Mouse (Mus musculus) adrenal gland, postnatal 25 days (tissue): ENCODE results near the gene Lamc2. TPM values are rescaled to one million over a fixed set of nuclear protein-coding genes. Genes with fewer than 3 reads are reported as not detected.
A peak's percentile ranks its signal among the peaks of the same experiment; 100 is the strongest.

Source experiments
- DNase-seq: peaks from one replicate; pipeline ENCODE4 v3.0.0; 2021; ENCODE audit warnings: mixed read lengths
- total RNA-seq: library from RNA; stranded (reverse); gene quantifications from 2 replicates; pipeline ENCODE4 v1.2.3, GENCODE M21; 2021

Lamc2 gene
- total RNA-seq, 1 experiment from 2014 or later, result 0.27 TPM

DNA sequence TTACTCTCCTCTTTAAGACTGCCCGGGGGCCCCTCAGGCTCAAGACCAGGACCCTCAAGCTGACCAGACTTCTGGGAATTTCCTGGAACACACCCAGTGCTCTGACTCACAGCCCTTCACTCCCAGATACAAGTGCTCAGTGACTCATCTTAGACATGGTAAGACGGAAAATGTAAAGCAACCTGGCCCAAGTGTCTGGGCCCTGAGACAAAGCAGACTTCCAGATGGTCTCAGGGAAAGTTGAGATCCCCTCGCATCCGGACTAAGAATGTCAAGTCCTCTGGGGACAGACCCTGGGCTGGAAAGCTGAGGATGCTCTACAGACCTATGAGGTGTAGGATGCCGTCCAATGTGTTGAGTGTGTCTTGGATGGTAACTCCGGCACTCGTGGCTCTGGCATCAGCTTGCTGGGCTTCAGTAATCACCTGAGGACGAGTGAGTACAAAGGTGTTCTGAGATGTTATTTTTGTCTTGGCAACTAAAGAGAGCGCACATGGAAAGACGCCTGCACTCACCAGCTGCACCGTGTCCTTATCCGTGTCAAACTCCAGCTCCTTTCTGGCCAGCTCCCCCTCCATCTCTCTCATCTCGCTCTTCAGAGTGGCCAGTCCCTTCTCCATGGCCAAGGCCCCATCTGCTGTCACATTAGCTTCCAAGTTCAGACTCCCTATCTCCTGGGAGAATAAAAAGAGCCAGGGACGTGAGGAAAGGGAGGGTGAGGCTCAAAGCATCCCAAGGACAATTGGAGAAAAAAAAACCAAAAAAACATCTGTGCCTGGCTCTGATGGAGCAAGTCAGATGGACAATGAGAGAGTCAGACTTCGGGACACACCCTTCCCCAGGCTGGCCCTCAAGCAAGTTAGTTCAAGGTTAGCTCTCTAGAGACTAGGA, 59.5 kb downstream of the Lamc2 start:
- DNase-seq, result no peak

DNA sequence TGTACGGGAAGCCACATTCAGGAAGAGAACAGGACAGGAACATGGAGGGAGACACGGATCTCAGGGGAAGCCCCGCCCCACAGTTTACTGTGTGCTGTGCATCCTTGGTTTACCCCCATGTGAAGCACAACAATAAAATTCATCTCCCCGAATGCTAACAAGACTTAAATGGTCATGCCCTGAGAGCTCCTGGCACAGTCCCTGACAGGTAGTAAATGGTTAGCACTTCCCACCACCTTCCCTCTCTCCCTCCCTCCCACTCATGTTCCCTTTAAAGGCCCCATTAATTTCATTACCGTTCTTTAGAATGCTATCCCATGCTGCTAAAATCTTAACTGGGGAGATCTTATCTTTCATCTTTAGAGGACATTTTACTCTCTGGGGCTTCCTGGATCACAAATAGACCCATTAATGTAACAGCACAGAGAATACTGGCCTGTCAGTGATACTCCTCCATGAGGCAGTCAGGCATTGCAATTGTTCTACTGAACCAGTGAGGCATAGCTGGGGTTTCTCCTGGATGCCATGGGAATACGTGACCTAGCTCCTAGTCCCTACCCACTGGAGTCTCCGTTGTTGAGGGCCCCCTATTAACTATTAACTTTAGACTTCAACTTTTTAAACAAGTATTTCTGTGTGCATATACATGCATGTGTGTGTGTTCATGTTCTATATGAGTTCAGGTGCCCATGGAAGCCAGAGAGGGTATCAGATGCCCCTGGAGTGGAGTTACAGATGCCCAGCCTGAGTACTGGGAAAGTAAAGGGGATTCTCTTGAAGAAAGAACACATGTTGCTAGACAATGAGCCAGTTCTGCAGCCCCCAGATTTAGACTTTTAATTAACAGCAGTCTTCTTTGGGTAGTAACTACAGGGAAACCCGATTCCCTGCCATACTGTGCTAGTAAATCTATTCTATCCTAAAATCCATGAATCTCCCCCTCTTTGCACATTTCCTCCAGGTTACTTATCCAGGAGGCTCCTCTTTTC, 60.7 kb downstream of the Lamc2 start:
- DNase-seq, result no peak

DNA sequence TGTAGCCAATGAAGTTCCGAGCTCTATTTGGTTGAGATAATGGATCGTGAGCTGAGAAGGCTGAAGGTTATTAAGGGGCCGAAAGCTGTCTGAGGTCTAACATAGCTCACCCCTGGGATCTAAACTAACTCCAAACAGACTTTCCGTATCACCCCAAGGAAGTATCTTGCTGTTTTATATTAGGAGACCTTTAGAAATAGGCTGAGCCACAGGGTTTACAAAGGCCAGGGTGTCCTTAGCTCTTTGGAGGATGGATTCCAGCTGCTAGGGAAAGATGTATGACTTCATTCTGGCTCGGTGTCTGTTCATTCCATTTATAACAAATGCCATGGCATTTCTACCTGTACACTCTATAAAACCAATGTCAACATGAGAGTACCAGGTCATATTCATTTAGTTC, 61.7 kb downstream of the Lamc2 start:
- no peak for DNase-seq

DNA sequence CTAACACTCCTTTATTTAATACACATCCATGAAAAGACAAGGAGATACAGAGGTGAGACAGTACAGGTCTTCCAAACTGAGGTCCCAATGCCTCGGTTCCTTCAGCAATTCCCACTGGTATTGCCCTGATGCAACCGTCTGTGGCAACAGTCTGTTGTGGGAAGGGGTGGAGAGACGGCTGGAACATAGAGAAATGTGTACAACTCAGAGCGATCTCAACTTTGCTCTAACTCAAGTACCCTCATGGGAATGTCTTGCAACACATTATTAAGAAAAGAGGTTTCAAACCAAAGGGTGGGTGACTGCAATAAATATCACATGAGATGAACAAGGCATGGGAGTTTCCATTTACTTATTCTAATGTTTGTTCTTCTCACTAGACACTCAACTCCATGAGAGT, 63.5 kb downstream of the Lamc2 start:
- DNase-seq, result peak; percentile 27

DNA sequence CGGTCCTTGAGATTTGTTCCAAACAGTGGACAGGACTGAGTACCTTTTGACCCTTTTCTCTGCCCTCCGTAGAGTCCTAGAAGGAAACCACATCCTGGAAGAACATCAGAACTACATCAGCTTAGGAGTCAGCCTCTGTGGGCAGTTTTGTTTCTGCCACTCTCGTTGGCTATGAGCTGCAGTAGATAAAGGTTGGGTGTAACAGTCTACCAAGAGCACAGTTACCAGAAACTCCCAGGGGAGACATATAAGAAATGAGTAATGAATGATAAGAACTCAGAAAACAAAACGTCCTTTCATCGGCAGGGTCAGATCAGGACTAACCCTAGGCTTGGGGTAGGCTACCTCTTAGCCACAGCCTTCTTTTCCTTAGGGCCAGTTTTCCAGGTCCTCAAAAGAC, 64.9 kb downstream of the Lamc2 start:
- no peak for DNase-seq

DNA sequence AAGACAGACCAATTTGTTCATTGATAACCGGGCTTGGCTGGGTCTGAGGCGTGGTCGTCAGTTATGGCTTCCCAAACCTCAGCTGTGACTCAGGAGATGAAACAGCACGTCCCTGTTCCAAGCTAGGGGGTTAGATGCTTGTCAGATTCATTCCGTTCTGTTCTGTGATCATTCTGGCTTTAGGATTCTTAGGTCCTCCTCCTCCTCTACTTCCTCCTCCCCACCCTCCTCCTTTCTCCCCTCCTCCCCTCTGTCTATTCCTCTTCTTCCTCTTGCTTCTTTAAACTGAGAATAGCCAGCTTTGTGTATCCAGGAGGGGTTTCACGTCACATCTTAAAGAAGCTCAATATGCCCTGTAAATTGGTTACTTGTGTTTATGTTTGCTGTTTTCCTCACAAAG, 65.7 kb downstream of the Lamc2 start:
- no peak for DNase-seq

DNA sequence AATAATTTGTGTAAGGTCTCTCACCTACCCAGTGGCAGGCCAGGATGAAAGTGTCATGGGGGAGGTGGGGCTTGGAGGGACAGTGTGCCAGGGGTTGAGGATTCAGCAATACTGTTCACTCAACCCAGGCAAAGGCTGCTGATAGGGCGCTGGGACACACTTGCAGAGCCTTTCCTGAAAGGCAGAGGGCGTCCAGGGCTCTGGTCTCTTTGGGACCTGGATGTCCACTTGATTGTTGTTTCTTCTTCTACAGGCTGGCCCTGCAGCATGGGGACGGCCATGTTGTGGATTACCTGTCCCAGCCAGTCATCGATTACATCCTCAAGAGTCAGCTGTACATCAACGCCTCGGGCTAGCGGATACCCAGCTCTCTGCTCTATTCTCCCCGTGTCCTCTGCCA, 70.9 kb downstream of the Lamc2 start:
- DNase-seq, result no peak

DNA sequence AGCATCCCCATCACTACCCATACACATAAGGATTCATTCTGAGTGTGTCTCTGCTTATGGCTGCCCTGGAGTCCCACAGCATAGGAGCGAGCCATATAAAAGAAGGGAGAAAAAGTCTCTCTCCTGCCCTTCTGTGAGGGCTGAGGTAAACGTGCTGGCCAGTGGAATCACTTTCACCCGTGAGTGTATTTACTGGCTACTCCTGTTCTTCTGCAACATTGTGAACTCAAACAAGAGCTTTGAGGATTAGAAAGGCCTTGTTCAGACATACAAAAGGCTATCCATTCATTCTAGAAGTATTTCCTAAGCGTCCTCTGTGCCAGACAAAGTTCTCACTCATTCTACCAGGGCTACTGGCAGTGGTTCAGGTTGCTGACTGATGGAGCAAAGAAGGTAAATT, 74.7 kb downstream of the Lamc2 start:
- DNase-seq, result no peak

DNA sequence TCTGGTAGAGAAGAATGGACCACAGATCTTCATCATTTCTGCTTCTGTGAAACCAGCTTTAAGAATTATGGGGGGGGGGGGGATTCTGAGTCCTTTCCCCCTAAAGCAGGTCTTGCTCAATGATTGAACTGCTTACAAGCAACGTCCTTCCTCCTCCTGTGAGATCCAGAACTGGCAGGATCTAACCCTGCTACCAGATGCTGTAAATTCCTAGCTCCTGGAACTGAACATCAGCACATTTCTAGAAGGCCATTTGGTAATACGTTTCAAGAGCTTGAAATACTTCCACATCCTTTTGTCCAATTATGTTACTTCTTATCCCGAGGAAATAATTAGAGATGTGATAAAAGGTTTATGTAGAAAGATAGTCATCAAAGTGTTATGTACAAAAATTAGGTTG, 76.4 kb downstream of the Lamc2 start:
- DNase-seq, result no peak

DNA sequence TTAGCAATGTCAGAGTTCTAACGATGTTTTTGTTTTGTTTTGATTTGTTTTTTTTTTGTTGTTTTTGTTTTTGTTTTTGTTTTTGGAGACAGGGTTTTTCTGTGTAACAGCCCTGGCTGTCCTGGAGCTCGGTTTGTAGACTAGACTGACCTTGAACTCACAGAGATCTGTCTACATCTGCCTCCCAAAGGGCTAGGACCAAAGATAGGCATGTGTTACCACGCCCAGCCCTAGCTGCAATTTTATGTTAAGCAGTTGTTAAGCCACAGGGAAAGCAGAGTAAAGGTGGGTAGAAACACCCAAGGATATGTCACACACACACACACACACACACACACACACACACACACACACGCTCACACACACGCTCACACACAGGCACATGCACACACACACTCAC, 76.9 kb downstream of the Lamc2 start:
- DNase-seq, result no peak

DNA sequence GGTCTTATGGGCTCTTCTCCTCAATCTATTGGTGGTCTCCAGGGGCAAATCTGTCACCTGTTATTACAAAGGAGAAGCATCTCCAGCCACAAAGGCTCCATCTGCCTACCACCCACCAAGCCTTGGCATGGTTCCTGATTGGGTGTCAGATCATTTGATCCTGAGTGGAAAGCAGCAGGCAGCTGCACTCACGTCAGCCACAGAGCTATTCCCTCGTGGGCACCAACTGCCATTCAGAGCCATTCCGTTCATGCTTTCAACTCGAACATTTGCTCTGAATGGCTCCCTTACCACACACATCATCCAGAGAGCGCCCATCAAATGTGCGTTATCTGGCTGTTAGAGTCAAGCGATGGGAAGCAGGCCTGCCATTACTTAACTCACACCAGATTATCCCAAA, 78.4 kb downstream of the Lamc2 start:
- DNase-seq, result no peak

DNA sequence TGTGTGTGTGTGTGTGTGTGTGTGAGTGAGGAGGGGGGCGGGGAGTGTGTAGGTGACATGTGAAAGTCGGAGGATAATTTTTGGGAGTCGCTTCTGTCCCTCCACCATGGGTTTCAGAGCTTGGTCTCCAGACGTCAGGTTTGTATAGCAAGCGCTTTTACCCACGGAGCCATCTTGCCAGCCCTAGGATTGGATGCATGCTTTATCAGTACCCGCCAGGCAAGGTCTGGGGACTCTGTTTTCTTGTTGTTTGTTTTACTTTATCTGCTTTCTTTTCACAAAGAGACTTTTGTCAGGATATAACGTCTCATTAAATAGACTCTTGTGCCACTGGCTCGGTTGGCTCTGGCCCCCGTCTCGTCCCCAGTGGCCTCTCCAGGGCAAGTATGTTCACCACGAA, 81.4 kb downstream of the Lamc2 start:
- DNase-seq, result no peak

DNA sequence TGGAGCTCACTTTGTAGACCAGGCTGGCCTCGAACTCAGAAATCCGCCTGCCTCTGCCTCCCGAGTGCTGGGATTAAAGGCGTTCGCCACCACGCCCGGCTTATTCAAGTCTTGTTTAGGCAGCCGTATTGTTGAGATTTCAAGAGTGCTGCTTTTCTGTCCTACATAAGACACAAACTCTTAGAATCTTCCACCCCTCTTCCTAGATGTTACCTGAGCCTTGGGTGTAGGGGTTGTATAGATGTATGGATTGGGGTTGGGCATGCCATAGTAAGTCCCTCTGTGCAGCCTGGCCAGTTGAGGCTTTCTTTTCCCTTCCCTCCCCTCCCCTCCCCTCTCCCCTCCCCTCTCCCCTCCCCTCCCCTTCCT, 83.1 kb downstream of the Lamc2 start:
- DNase-seq, result no peak

DNA sequence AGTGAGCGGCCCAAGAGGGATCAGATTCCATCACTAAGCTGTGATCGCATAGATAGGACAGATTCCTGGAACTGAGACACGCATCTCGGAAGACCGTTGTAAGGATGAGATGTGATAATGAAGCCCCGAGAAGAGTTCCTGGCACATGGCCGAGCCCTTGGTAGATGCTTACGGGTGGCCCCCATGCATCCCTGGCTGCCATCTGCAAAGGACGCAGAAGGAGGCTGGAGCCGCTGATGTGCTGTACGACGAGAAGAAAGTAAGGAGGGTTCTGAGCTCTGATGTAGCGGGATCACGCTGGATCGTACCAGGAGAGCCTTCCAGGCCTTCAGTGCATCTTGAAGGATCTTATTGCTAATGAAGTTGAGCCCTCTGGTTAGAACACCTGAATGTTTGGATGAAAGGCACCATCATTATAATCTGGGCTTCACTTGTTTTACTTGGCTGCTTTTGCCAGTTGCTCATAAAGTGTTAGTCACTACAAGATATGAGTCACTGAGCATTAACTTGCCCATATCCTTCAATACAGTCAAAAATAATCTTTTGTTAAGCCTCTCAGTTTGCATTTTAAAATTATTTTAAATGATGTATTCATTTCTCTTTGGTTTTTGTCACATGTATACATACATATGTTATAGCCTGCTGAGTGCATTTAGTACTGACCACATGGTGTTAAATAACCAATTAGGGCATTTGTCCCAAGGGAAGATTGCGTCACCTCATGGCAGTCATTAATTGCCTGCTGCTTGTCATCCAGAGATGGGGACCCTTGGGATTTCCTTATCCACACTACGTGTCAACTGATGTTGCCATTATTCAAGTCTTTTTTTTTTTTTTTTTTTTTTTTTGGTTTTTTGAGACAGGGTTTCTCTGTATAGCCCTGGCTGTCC, 83.7 kb downstream of the Lamc2 start:
- no peak for DNase-seq

DNA sequence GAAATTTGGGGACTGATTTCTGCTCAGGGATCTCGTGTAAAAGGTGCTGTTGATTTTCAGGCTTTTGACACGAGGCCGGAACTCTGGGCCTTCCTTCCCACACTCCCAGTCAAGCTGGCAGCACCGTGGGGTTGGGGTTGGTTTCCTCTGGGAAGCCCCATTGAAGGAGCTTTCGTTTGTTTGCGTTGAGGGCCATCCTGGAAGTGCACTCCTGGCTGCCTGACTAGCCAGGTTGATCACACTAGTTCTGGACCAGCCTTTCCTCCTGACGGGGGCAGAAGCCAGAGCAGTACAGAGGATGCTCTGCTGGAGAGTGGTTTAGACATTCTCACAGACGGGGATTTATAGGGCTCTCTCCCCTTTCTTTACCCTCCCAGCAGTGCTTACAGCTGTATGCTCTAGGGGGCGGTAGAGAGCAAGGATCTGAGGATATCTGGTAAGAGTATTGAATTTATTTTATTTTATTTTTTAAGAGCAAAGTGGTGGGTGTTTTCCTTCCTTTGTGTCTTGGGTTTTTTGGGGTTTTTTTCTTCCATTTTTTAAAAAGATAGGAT, 84.8 kb downstream of the Lamc2 start:
- peak; percentile 44 for DNase-seq

DNA sequence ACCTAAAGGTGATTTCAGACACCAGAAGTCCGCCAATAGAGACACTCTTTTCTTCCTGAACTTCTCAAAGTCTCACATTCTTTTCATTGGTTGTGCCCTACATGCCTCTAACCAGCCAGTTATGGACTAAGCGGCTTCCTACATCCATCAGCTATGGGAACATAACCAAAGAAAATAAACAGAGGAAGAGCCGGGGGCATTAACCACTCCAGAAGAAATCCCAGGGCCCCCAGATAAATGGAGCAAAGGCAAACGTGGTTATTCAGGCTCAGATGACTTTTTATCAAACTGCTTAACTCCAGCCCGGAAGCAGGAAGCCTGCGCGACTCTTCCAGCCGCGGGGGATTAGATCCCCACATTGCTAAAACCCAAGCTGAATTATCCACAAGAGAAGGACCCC, 85.3 kb downstream of the Lamc2 start:
- no peak for DNase-seq

DNA sequence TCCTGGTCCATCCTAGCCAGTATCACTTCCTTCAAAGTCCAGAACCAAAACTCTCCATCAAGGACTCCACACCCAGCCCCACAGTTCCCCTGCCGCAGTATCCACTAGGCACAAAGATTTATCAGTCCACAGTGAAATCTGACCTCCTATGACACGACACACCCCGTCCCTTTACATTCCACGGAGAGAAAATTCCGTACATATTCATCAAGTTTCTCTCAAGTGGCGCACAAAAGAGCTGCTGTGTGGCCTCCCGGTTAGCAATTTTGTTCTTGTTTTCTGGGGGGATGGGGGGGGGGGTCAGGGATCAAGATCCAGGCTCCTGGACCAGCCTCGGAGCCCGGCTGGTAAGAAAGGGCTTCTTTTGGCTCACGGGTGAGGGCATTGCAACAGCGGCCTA, 87.7 kb downstream of the Lamc2 start:
- DNase-seq, result no peak

DNA sequence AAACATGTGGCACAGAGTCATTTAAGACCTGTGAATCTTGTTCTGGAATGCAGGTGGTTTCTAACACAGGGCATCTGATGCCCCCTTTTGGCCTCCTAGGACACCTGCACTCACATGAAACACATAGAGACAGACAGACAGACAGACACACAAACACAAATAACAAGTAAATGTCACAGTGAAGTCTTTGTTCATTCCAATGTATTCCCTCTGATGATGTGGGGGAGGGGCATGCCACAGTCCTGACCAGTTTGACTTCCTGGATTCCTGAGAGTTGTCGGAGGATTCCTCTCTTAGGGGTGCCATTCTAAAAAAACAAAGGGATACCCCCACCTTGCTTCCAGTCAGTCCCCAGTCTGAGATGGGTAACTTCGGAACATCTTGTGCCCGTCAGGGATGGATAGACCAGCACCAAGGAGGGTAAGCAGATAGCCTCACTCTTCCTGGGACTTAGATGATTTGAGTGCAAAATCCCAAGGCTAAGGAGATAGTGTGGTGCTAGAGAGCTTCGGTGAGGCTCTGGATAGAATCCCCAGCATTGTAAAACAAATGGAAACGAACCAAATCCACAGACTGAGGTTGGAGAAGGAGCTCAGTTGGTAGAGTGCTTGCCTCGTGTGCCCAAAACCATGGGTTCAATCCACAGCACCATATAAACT, 89.1 kb downstream of the Lamc2 start:
- DNase-seq, result no peak

DNA sequence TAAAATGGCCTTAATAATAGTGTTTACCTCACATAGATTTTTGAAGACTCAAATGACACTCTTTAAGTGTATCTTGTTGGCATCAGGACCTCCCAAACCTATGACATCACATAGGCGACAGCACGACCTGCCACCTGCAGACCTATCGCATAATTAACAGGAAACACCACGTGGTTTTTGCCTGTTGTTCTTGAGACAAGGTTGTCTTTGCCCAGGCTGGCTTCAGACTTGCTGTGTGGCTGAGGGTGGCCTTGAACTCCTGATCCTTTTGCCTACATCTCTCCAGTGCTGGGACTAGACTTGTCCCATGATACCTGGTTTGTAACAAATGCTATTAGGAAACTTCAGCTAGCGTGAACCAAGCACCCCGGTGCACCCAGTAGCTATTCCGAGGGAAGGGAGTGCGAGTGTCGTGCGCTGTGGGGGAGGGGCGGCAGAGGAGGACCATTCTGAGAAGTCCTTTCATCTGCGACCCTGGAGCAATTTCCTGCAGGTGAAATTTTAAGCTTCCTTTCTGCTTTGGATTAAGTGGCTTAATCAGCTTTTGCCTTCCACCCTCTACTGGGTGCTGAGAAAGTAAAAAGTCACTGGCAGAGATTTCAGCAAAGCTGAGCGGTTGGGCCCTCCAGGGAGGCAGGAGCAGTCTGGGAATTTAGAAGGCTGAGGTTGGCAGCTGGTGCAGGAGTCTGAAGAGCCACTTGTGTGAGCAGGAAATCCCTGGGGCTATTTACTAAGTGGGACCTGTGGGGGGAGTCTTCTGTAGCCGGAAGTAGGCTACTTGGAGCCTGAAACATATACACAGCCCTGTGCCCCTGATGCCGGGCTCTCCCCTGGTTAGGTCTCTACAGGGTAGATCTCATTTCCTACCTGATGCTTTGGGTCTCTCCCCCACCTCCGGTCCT, 90.2 kb downstream of the Lamc2 start:
- DNase-seq, result no peak

DNA sequence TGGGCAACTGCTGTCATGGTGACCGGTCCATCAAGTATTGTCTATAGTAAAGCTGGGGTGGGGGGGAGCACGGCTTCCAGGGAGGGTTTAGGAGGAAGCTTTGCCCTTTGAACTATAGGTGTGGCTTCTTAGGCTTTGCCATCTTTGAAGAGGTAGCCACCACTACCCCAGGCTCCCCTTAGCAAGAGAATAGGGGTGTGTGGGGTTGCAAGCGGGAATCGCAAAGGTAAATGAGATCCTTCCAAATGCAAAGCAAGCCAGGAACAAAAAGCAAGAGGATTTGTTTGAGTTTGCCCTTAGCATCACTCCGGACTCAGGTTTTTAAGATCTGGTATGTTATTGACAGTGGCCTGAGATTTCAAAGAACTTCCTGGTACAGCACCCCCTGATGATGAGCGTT, 90.9 kb downstream of the Lamc2 start:
- DNase-seq, result no peak
